Mouse (Mus musculus): ENCODE results near the gene Gm37419. TPM values are rescaled to one million over a fixed set of nuclear protein-coding genes. Genes with fewer than 3 reads are reported as not detected.
A peak's percentile ranks its signal among the peaks of the same experiment; 100 is the strongest.

Gm37419 gene
- polyA plus RNA-seq, 1 experiment from 2014 or later: not detected

- 2% methylated on average over 25 of the region's 25 CpGs for WGBS
- Histone ChIP-seq H3K4me2 (ENCODE audit: low read length) (peak overlapping the region; percentile 83), H3K4me1 (ENCODE audit: control insufficient read depth, insufficient read depth, low read depth, low read length) (peaks cover 14% of the 10 kb centered on the region), H3K27me3 (replicated peaks; ENCODE audit: control insufficient read depth, insufficient read depth, low read length) (peaks cover 4% of the 10 kb centered on the region; the same call in 1 of the 2 replicates), H3K4me3 (ENCODE audit: low read length) (peak overlapping the region; percentile 62), H3K9me3 (ENCODE audit: control insufficient read depth, low read length) (no peaks in the 10 kb centered on the region), H3K36me3 (ENCODE audit: control insufficient read depth, insufficient read depth, low read length) (no peaks in the 10 kb centered on the region), H3K27ac (ENCODE audit: low read depth, low read length) (peak overlapping the region; percentile 99), H3K9ac (ENCODE audit: low read depth, low read length) (peak overlapping the region; percentile 90)
- 0 out of 2 replicates have a peak, but pooled peaks have one; percentile 38 for ATAC-seq
Measured at GRCm38 (mm10) chr16:23989209-23990160, 1.2 kb downstream of the Gm37419 start.

DNA sequence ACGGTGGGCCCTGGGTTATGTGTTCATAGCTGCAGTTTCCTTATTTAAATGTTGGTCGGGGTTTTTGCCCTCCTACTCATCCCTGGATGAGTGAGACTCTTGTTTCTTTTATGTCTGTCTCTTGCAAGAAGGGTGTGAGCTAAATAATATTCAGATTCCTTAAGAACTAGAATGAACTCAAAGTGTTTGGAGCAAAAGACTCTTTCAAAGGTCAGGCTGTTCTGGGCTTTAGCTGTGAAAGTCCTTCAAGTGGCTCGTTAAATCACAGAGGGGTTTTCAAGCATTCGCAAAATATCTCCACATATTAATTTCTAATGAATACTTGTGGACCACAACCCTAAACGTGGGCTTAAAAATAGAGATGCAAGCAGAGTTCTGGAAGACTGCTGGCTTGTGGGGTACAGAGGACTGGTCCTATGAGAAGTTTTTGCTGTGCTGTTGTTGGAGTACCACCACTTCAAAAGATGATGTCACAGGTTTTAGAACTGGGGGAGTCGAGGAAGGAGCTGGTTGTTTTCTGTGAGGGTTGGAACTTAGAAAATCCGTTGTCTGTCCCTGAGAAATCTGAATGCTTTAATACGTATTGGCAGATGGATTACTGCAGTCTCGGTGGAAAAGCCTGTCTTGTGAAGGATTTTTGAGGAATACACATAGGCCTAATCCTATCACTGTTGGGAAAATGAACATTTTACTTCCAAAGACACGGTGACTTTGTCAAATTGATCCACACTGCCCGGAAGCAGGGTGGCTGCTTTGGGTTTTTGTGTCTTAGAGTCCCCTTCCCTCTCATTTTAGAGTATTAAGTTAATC, 2.1 kb downstream of the Gm37419 start:
- peak overlapping the region; percentile 10; the same call in 1 of the 2 replicates for H3K9ac ChIP-seq (ENCODE audit: low read depth, low read length)
- H3K4me3 ChIP-seq (ENCODE audit: low read length): peak overlapping the region; percentile 62
- no peaks in the 10 kb centered on the region for H3K36me3 ChIP-seq (ENCODE audit: control insufficient read depth, insufficient read depth, low read length)
- peak overlapping the region; percentile 60 for H3K27ac ChIP-seq (ENCODE audit: low read depth, low read length)
- no peak for ATAC-seq
- H3K4me1 ChIP-seq (ENCODE audit: control insufficient read depth, insufficient read depth, low read depth, low read length): peaks cover 6% of the 10 kb centered on the region
- H3K4me2 ChIP-seq (ENCODE audit: low read length): peak overlapping the region; percentile 83
- WGBS: 40% methylated on average over 11 of the region's 11 CpGs
- no peaks in the 10 kb centered on the region for H3K9me3 ChIP-seq (ENCODE audit: control insufficient read depth, low read length)
- no peaks in the 10 kb centered on the region for H3K27me3 ChIP-seq (replicated peaks; ENCODE audit: control insufficient read depth, insufficient read depth, low read length)

- Histone ChIP-seq H3K27me3 (replicated peaks; ENCODE audit: control insufficient read depth, insufficient read depth, low read length) (no peaks in the 10 kb centered on the region), H3K9me3 (ENCODE audit: control insufficient read depth, low read length) (no peaks in the 10 kb centered on the region), H3K4me1 (ENCODE audit: control insufficient read depth, insufficient read depth, low read depth, low read length) (peaks cover 6% of the 10 kb centered on the region), H3K36me3 (ENCODE audit: control insufficient read depth, insufficient read depth, low read length) (no peaks in the 10 kb centered on the region), H3K4me2 (ENCODE audit: low read length) (no peak overlapping the region), H3K9ac (ENCODE audit: low read depth, low read length) (no peak overlapping the region), H3K4me3 (ENCODE audit: low read length) (no peak overlapping the region), H3K27ac (ENCODE audit: low read depth, low read length) (no peak overlapping the region)
- no peak for ATAC-seq
- WGBS: 5% methylated on average over 4 of the region's 4 CpGs
Measured at GRCm38 (mm10) chr16:23991170-23991569, 2.9 kb downstream of the Gm37419 start.

GRCm38 (mm10) chr16:23991846-23992580, 3.7 kb downstream of the Gm37419 start:
- no peaks in the 10 kb centered on the region for H3K9me3 ChIP-seq (ENCODE audit: control insufficient read depth, low read length)
- H3K4me2 ChIP-seq (ENCODE audit: low read length): no peak overlapping the region
- no peak overlapping the region for H3K27ac ChIP-seq (ENCODE audit: low read depth, low read length)
- no peaks in the 10 kb centered on the region for H3K36me3 ChIP-seq (ENCODE audit: control insufficient read depth, insufficient read depth, low read length)
- H3K27me3 ChIP-seq (replicated peaks; ENCODE audit: control insufficient read depth, insufficient read depth, low read length): no peaks in the 10 kb centered on the region
- no peak for ATAC-seq
- H3K4me3 ChIP-seq (ENCODE audit: low read length): no peak overlapping the region
- WGBS: 88% methylated on average over 14 of the region's 14 CpGs
- peaks cover 3% of the 10 kb centered on the region for H3K4me1 ChIP-seq (ENCODE audit: control insufficient read depth, insufficient read depth, low read depth, low read length)
- no peak overlapping the region for H3K9ac ChIP-seq (ENCODE audit: low read depth, low read length)

GRCm38 (mm10) chr16:23993351-23994321, 5.4 kb downstream of the Gm37419 start:
- Histone ChIP-seq H3K4me2 (ENCODE audit: low read length) (no peak overlapping the region), H3K4me3 (ENCODE audit: low read length) (no peak overlapping the region), H3K36me3 (ENCODE audit: control insufficient read depth, insufficient read depth, low read length) (no peaks in the 10 kb centered on the region), H3K27ac (ENCODE audit: low read depth, low read length) (no peak overlapping the region), H3K27me3 (replicated peaks; ENCODE audit: control insufficient read depth, insufficient read depth, low read length) (no peaks in the 10 kb centered on the region), H3K4me1 (ENCODE audit: control insufficient read depth, insufficient read depth, low read depth, low read length) (no peaks in the 10 kb centered on the region), H3K9me3 (ENCODE audit: control insufficient read depth, low read length) (no peaks in the 10 kb centered on the region), H3K9ac (ENCODE audit: low read depth, low read length) (no peak overlapping the region)
- no peak for ATAC-seq
- 58% methylated on average over 17 of the region's 17 CpGs for WGBS

GRCm38 (mm10) chr16:23996342-23996741, 8.1 kb downstream of the Gm37419 start:
- WGBS: 88% methylated on average over 7 of the region's 7 CpGs
- no peak for ATAC-seq
- Histone ChIP-seq H3K4me3 (ENCODE audit: low read length) (no peak overlapping the region), H3K36me3 (ENCODE audit: control insufficient read depth, insufficient read depth, low read length) (no peaks in the 10 kb centered on the region), H3K27me3 (replicated peaks; ENCODE audit: control insufficient read depth, insufficient read depth, low read length) (no peaks in the 10 kb centered on the region), H3K9me3 (ENCODE audit: control insufficient read depth, low read length) (no peaks in the 10 kb centered on the region), H3K4me2 (ENCODE audit: low read length) (no peak overlapping the region), H3K9ac (ENCODE audit: low read depth, low read length) (no peak overlapping the region), H3K4me1 (ENCODE audit: control insufficient read depth, insufficient read depth, low read depth, low read length) (no peaks in the 10 kb centered on the region), H3K27ac (ENCODE audit: low read depth, low read length) (no peak overlapping the region)

DNA sequence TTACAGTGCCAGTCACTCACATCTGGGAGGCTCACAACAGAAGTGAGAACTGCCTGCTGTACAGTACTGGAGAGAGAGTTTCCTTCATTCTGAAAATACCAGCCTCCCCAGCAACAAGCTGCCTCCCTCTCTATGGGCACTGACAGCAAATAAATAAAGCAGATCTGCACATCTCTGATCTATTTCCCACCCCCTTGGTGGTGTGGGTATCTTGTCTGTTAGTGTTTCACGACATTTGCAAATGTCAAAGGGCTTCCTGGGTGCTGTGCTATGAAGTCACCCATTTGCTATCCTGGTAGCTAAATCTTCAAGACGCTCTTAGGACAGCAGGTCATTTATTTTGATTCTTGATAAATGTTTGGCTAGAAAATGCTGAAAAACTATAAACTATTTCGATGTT, 8.9 kb downstream of the Gm37419 start:
- Histone ChIP-seq H3K4me2 (ENCODE audit: low read length) (no peak overlapping the region), H3K4me1 (ENCODE audit: control insufficient read depth, insufficient read depth, low read depth, low read length) (no peaks in the 10 kb centered on the region), H3K9ac (ENCODE audit: low read depth, low read length) (no peak overlapping the region), H3K27ac (ENCODE audit: low read depth, low read length) (no peak overlapping the region), H3K4me3 (ENCODE audit: low read length) (no peak overlapping the region), H3K9me3 (ENCODE audit: control insufficient read depth, low read length) (no peaks in the 10 kb centered on the region), H3K36me3 (ENCODE audit: control insufficient read depth, insufficient read depth, low read length) (no peaks in the 10 kb centered on the region), H3K27me3 (replicated peaks; ENCODE audit: control insufficient read depth, insufficient read depth, low read length) (no peaks in the 10 kb centered on the region)
- WGBS: 86% methylated on average over 3 of the region's 3 CpGs
- ATAC-seq: no peak

DNA sequence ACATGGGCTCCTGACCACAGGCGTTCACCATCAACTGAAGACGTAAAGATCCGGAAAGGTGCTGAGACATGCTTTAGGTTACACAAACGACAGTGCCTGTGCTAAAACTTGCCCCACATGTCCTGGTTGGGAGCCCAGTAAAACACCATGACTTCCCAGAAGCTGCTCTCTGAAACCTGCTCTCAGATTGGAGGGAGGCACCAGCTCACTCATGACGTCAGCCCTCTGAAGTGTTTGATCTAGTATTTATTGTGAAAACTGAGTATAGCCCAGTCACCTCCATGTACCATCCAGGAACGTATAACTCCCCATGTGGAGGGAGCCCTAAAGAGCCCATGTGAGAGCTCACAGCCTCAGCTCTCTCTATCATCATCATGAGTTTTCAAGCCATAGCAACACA, 9.6 kb downstream of the Gm37419 start:
- no peak for ATAC-seq
- 95% methylated on average over 6 of the region's 6 CpGs for WGBS
- no peaks in the 10 kb centered on the region for H3K36me3 ChIP-seq (ENCODE audit: control insufficient read depth, insufficient read depth, low read length)
- no peak overlapping the region for H3K4me2 ChIP-seq (ENCODE audit: low read length)
- no peak overlapping the region for H3K27ac ChIP-seq (ENCODE audit: low read depth, low read length)
- H3K27me3 ChIP-seq (replicated peaks; ENCODE audit: control insufficient read depth, insufficient read depth, low read length): no peaks in the 10 kb centered on the region
- H3K9me3 ChIP-seq (ENCODE audit: control insufficient read depth, low read length): no peaks in the 10 kb centered on the region
- no peak overlapping the region for H3K9ac ChIP-seq (ENCODE audit: low read depth, low read length)
- H3K4me1 ChIP-seq (ENCODE audit: control insufficient read depth, insufficient read depth, low read depth, low read length): no peaks in the 10 kb centered on the region
- H3K4me3 ChIP-seq (ENCODE audit: low read length): no peak overlapping the region

All from hindbrain, embryonic 16.5 days (tissue).